Mouse (Mus musculus) lung, embryonic 14.5 days (tissue): ENCODE results near the gene Cdc42ep5. TPM values are rescaled to one million over a fixed set of nuclear protein-coding genes. Genes with fewer than 3 reads are reported as not detected.

Experiments
- ATAC-seq: fragments of 200-750 bp; cut with Nextera tagmentation; 2 replicates; pipeline ENCODE4 v1.8.0; 2017; ENCODE audit warnings: mild to moderate bottlenecking, moderate TSS enrichment, moderate library complexity; ENCODE audit not compliant: insufficient read depth
- DNase-seq: peaks from one replicate; pipeline ENCODE4 v3.0.0-alpha.2; 2015
- H3K27ac ChIP-seq: fragments of 300-500 bp; sonication (generic); 2 replicates; pipeline ENCODE4 v1.5.1; 2014; ENCODE audit warnings: low read depth, mild to moderate bottlenecking, moderate library complexity
- H3K27me3 ChIP-seq: fragments of 300-500 bp; sonication (generic); 2 replicates; pipeline ENCODE4 v1.6.1; 2014; ENCODE audit warnings: low read length, control low read depth; ENCODE audit not compliant: insufficient read depth
- H3K36me3 ChIP-seq: fragments of 300-500 bp; sonication (generic); 2 replicates; pipeline ENCODE4 v1.6.1; 2014; ENCODE audit warnings: control low read depth; ENCODE audit not compliant: insufficient read depth
- H3K4me1 ChIP-seq: fragments of 300-500 bp; sonication (generic); 2 replicates; pipeline ENCODE4 v1.6.1; 2014; ENCODE audit warnings: antibody characterized with exemption, control low read depth; ENCODE audit not compliant: insufficient read depth
- H3K4me2 ChIP-seq: fragments of 300-500 bp; sonication (generic); 2 replicates; pipeline ENCODE4 v1.6.1; 2014; ENCODE audit warnings: mild to moderate bottlenecking
- H3K4me3 ChIP-seq: fragments of 300-500 bp; sonication (generic); 2 replicates; pipeline ENCODE4 v1.5.1; 2014; ENCODE audit warnings: low read depth, low read length
- H3K9ac ChIP-seq: fragments of 300-500 bp; sonication (generic); 2 replicates; pipeline ENCODE4 v1.6.1; 2014
- H3K9me3 ChIP-seq: fragments of 300-500 bp; sonication (generic); 2 replicates; pipeline ENCODE4 v1.6.1; 2016; ENCODE audit warnings: low read depth, low read length, control low read depth
- CTCF ChIP-seq: IDR thresholded peaks from 2 replicates; pipeline ENCODE4 v1.5.1; 2016; ENCODE audit warnings: antibody characterized with exemption, low read depth
- WGBS: fragments of 180-500 bp; shearing (Covaris S2); extraction: QIAGEN DNeasy Blood & Tissue Kit; methylation state at CpG from one replicate; pipeline ENCODE4 v1.1.7; 2014; 5-methylcytosine and 5-hydroxymethylcytosine counted together
- polyA plus RNA-seq: library from polyadenylated mRNA; unstranded; fragments of >200 nt; fragmentation: Nextera tagmentation; extraction: Ambion mirVana; gene quantifications from 2 replicates; pipeline ENCODE4 v1.2.1, GENCODE M21; 2014

The Cdc42ep5 gene
- polyA plus RNA-seq, 1 experiment from 2014 or later = 37.5 TPM

DNA sequence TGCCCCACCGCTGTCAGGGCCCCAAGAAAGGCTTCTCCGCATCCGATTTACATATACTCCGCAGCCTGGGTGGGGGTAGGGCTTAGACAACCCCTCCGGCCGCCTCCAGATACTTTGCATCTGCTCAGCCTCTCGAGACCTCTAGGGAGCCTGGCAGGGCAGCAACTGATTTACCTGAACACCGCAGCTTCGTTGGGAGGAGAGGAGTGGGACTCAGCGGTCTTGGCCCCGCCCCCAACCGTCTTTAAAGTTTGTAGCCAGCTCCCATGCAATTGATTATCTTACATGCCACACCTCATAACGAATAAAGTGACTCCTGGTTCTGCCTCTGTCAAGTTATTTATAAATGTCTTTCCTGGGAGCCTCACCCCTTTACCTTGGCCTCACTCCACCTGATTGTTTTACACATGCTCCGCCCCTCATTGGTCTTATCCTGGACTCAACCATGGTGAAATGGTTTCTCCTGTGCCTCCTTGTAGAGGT lies 14.6 kb downstream of the Cdc42ep5 start, which contains the start of gene Leng9:
Gene Leng9, minus strand, starts transcription at position 316 of the 483 bp plus-strand sequence.
- ATAC-seq = peak; percentile 30; the same call in 1 of the 2 replicates
- no peaks in the 10 kb centered on the region; the same call in 1 of the 2 replicates for H3K4me1 ChIP-seq
- no peak for TF ChIP-seq CTCF

DNA sequence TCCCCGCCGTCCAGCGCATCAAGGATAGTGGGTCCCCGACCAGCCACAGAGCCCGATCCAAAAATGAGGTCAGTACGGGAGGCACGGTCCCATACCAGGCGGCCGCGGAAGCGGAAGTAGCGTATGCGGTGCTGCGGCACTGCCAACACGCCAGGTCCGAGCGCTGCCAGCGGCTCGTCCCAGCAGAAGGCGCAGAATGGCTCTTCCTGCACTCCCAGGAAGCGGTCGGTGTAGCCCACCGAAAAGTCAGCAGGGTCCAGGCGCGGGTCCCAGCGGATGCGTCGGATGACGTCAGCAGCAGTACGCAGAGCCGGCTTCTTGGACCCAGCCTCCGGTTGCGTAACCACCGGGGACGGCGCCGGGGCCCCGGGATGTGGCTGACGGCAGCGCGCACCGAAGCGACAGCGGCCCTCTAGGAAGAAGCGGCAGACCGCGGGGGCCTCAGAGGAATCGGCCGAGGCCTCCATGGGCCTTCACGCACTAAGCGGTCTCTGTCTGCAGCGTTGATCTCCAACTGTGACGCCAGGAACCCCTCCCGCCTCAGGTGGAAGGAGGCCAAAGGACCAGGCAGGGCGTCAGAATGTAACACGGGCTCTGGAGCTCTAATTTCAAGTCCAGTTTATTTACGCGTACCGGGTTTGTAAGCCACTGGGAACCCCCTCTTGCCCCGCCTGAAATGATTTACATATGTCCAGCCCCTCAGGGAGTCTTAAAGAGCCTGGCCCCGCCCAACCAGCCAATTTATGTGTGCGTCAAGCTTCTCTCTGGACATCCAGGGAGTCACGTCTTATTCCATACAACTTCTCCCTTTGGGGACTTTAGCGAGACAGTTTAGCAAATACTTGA lies 15.2 kb downstream of the Cdc42ep5 start:
- Histone ChIP-seq H3K4me1 (no peaks in the 10 kb centered on the region; the same call in 1 of the 2 replicates), H3K4me3 (peak overlapping the region; percentile 71), H3K27ac (peak overlapping the region; percentile 96), H3K27me3 (peaks cover 6% of the 10 kb centered on the region), H3K9me3 (no peaks in the 10 kb centered on the region), H3K4me2 (peak overlapping the region; percentile 92), H3K9ac (peak overlapping the region; percentile 68), H3K36me3 (peaks cover 44% of the 10 kb centered on the region)
- DNase-seq (peak; percentile 92), ATAC-seq (peak; percentile 79)
- under 1% methylated on average over 64 of the region's 64 CpGs for WGBS
- no peak for TF ChIP-seq CTCF

More for the DNA sequence above, 14.6 kb downstream of the Cdc42ep5 start, which contains the start of gene Leng9:
- 3% methylated on average over 14 of the region's 14 CpGs for WGBS
- peak within 1 kb of the TSS; percentile 96 for H3K27ac ChIP-seq
- peaks cover 38% of the 10 kb centered on the region for H3K36me3 ChIP-seq
- H3K27me3 ChIP-seq = peaks cover 6% of the 10 kb centered on the region
- no peaks in the 10 kb centered on the region for H3K9me3 ChIP-seq
- peak within 1 kb of the TSS; percentile 71 for H3K4me3 ChIP-seq
- H3K4me2 ChIP-seq = peak within 1 kb of the TSS; percentile 92
- peak within 1 kb of the TSS; percentile 68 for H3K9ac ChIP-seq
- DNase-seq = no peak

DNA sequence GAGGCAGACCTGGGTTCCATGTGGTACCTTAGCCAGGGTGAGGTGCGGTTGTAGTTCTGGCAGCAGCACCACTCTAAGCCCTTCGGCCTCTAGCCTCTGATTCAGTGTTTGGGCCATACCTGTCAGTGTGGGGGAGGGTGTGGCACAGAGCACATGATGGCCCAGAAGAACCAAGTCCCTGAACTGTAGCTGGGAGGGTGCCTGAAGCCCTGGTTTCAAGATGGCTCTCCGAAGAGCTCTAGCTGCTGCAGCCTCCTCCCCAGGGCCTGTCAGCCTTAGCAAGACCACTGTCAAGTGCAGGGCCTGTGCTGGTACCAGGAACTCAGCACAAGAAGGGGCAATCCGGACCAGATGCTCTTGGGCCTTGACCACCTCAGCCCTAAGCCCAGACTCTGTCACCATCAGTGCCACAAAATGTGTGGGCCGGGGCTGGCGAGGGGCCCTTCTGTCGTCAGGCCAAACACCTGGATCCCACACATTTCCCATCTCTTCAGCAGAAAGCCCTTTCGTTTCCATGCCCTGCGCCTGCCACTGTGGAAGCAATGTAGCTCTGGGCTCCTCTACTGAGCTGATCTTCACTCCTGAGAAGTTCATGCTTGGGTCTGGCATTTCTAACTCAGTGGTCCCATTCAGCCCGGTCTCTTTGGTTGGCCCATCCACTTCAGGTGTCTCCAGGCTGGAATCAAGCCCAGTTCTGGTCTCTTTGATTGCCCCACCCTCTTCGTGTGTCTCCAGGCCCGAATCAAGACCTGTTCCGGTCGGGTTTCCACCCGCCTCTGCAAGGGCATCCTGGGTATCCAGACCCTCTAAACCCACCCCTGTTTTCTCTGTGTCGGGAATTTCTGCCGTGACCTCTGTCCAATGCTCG lies 16.1 kb downstream of the Cdc42ep5 start:
- Histone ChIP-seq H3K9me3 (no peaks in the 10 kb centered on the region), H3K4me1 (no peaks in the 10 kb centered on the region; the same call in 1 of the 2 replicates), H3K27ac (peak overlapping the region; percentile 96), H3K4me2 (peak overlapping the region; percentile 92), H3K9ac (peak overlapping the region; percentile 68), H3K4me3 (peak overlapping the region; percentile 71), H3K36me3 (peaks cover 53% of the 10 kb centered on the region), H3K27me3 (peaks cover 6% of the 10 kb centered on the region)
- peak; percentile 59 for DNase-seq
- TF ChIP-seq CTCF = no peak
- WGBS = 30% methylated on average over 18 of the region's 18 CpGs
- no peak; the same call in 1 of the 2 replicates for ATAC-seq

DNA sequence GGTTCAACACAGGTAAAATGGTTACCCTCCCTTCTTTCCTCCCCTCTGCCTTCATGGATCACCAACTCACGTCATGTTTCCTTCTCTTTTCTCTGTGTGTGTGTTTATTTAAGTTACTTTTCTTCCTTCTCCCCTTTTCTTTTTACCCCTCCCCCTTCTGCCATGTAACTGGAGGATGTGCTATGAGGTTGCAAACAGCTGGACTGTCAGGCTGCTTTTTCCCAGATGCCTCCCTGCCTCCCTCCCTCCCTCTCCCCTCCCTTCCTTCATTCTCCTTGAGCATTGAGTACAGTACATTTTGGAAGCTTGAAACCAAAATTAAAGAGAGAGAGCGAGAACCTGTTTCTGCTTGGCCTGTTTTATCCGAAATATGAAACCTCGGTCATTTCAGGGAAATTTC lies 16.8 kb downstream of the Cdc42ep5 start:
- 0 out of 2 replicates have a peak overlapping the region, but pooled peaks have one; percentile 71 for H3K4me3 ChIP-seq
- DNase-seq = peak; percentile 54
- H3K36me3 ChIP-seq = peaks cover 60% of the 10 kb centered on the region
- peak overlapping the region; percentile 92; the same call in 1 of the 2 replicates for H3K4me2 ChIP-seq
- H3K27ac ChIP-seq = no peak overlapping the region
- WGBS = 54% methylated on average over 4 of the region's 4 CpGs
- no peak overlapping the region for H3K9ac ChIP-seq
- TF ChIP-seq CTCF = no peak
- H3K9me3 ChIP-seq = no peaks in the 10 kb centered on the region
- no peaks in the 10 kb centered on the region; the same call in 1 of the 2 replicates for H3K4me1 ChIP-seq
- H3K27me3 ChIP-seq = peaks cover 6% of the 10 kb centered on the region
- ATAC-seq = no peak

DNA sequence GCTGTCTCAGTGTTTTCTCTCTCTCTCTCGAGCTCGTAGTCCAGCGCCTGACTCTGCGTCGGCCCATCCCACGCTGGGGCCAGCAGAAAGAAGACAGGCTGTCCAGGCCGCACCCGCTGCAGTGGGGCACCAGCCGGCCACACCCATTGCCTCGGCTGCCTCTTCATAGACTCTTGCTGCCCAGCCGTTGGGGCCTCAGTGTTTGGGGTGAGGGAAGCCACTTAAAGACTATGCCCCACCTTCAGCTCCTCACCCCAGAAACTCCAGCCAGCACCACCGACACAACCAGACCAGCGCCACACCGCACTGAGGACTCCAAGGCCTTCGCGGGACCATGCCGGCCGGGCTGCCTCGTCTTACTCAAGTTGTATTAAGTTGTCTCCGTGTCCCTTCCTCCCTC lies 17.3 kb downstream of the Cdc42ep5 start:
- H3K4me1 ChIP-seq = no peaks in the 10 kb centered on the region; the same call in 1 of the 2 replicates
- WGBS = 79% methylated on average over 20 of the region's 20 CpGs
- no peak for DNase-seq

DNA sequence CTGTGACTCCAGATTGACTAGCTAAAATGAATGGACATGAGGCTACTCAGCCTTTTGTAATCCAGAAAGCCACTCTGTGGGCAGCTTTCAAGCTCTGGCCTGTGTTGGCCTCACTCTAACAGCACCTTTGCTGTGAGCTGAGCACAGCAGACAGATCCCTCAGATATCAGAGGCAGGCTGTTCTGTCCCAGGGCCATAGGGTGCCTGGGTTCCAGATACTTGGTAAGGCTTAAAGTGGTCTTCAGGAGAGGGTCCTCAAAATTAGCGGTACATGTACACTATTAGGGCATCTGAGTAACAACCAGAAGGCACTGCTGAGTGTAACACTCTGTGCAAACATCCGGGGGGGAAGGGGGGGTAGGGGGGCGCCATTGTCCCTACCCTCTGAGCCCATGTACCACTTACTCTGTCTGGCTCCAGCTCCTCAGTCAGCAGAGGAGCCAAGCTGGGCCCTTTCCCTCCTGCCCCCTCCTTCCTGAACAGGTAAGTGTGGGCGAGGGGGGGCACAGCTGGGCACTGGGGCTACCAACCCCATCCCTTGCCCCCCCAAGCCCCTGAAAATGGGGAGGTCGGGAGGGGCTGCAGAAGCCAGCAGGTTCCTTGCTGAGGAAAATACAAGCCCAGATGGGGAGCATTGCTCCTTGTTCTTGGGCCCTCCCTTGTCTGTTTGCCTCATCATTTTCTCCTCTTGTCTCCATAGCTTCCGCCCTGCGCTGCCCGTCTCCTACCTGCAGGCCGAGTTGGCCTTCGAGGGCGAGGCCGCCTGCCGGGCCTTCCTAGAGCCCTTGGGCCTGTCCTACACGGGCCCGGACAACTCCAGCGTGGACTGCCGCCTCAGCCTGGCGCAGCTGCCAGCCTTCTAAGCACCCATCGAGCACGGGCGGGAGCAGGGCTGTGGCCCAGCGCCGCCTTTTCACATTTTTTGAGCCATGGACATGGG lies 18.1 kb downstream of the Cdc42ep5 start:
- Histone ChIP-seq H3K27me3 (peaks cover 2% of the 10 kb centered on the region), H3K36me3 (peaks cover 74% of the 10 kb centered on the region), H3K4me1 (no peaks in the 10 kb centered on the region; the same call in 1 of the 2 replicates), H3K27ac (no peak overlapping the region), H3K4me3 (no peak overlapping the region), H3K9ac (no peak overlapping the region), H3K9me3 (no peaks in the 10 kb centered on the region), H3K4me2 (no peak overlapping the region)
- ATAC-seq (no peak), DNase-seq (no peak)
- 89% methylated on average over 23 of the region's 23 CpGs for WGBS
- TF ChIP-seq CTCF = no peak

More for the DNA sequence above, 17.3 kb downstream of the Cdc42ep5 start:
- no peak overlapping the region for H3K4me2 ChIP-seq
- H3K27ac ChIP-seq = no peak overlapping the region
- no peak for ATAC-seq
- peaks cover 6% of the 10 kb centered on the region for H3K27me3 ChIP-seq
- H3K36me3 ChIP-seq = peaks cover 65% of the 10 kb centered on the region
- H3K4me3 ChIP-seq = no peak overlapping the region
- H3K9me3 ChIP-seq = no peaks in the 10 kb centered on the region
- no peak overlapping the region for H3K9ac ChIP-seq
- TF ChIP-seq CTCF = no peak
